Mouse (Mus musculus) heart, embryonic 12.5 days (tissue): ENCODE results near the gene Jmjd8. TPM values are rescaled to one million over a fixed set of nuclear protein-coding genes. Genes with fewer than 3 reads are reported as not detected.

Source experiments
- ATAC-seq: fragments of 200-750 bp; cut with Nextera tagmentation; 2 replicates; pipeline ENCODE4 v1.8.0; 2017; ENCODE audit warnings: moderate TSS enrichment, moderate library complexity; ENCODE audit not compliant: insufficient number of reproducible peaks, low FRiP score
- H3K27ac ChIP-seq: fragments of 300-500 bp; sonication (generic); 2 replicates; pipeline ENCODE4 v1.5.1; 2016; ENCODE audit warnings: mild to moderate bottlenecking, moderate library complexity; ENCODE audit not compliant: poor library complexity, severe bottlenecking
- H3K27me3 ChIP-seq: fragments of 300-500 bp; sonication (generic); replicated peaks from 2 replicates; pipeline ENCODE4 v1.6.1; 2016; ENCODE audit warnings: mild to moderate bottlenecking, moderate library complexity
- H3K36me3 ChIP-seq: fragments of 300-500 bp; sonication (generic); 2 replicates; pipeline ENCODE4 v1.6.1; 2016; ENCODE audit warnings: mild to moderate bottlenecking, moderate library complexity
- H3K4me1 ChIP-seq: fragments of 300-500 bp; sonication (generic); replicated peaks from 2 replicates; pipeline ENCODE4 v1.6.1; 2016; ENCODE audit warnings: mild to moderate bottlenecking
- H3K4me2 ChIP-seq: fragments of 300-500 bp; sonication (generic); 2 replicates; pipeline ENCODE4 v1.6.1; 2016; ENCODE audit warnings: mild to moderate bottlenecking, moderate library complexity
- H3K4me3 ChIP-seq: fragments of 300-500 bp; sonication (generic); 2 replicates; pipeline ENCODE4 v1.5.1; 2016; ENCODE audit warnings: mild to moderate bottlenecking
- H3K9ac ChIP-seq: fragments of 300-500 bp; sonication (generic); 2 replicates; pipeline ENCODE4 v1.6.1; 2016; ENCODE audit warnings: mild to moderate bottlenecking, moderate library complexity
- H3K9me3 ChIP-seq: fragments of 300-500 bp; sonication (generic); replicated peaks from 2 replicates; pipeline ENCODE4 v1.6.1; 2016; ENCODE audit warnings: mild to moderate bottlenecking, moderate library complexity
- WGBS: fragments of 180-500 bp; shearing (Covaris S2); methylation state at CpG from one replicate; pipeline ENCODE4 v1.1.7; 2016; 5-methylcytosine and 5-hydroxymethylcytosine counted together
- polyA plus RNA-seq: library from polyadenylated mRNA; unstranded; fragments of >200 nt; fragmentation: Nextera tagmentation; extraction: Ambion mirVana; gene quantifications from 2 replicates; pipeline ENCODE4 v1.2.1, GENCODE M21; 2016

Gene Jmjd8
- polyA plus RNA-seq, 1 experiment from 2014 or later = 38.1 TPM

- H3K27ac ChIP-seq = peak overlapping the region; percentile 87
- peak overlapping the region; percentile 83 for H3K9ac ChIP-seq
- H3K27me3 ChIP-seq = no peaks in the 10 kb centered on the region
- H3K9me3 ChIP-seq = no peaks in the 10 kb centered on the region
- peaks cover 17% of the 10 kb centered on the region for H3K36me3 ChIP-seq
- peaks cover 25% of the 10 kb centered on the region for H3K4me1 ChIP-seq
- peak overlapping the region; percentile 88 for H3K4me3 ChIP-seq
- H3K4me2 ChIP-seq = peak overlapping the region; percentile 94
- no peak for ATAC-seq
- WGBS = 9% methylated on average over 14 of the region's 14 CpGs
Measured at GRCm38 (mm10) chr17:25874148-25874720, 45.6 kb downstream of the Jmjd8 start.

GRCm38 (mm10) chr17:25874721-25875170, 46.1 kb downstream of the Jmjd8 start, which contains the start of gene Mettl26:
Mettl26 (plus strand) TSS chr17:25875074.
- H3K4me3 ChIP-seq = peak within 1 kb of the TSS; percentile 88
- H3K36me3 ChIP-seq = peaks cover 21% of the 10 kb centered on the region
- peaks cover 25% of the 10 kb centered on the region for H3K4me1 ChIP-seq
- ATAC-seq = peak; percentile 78
- H3K27me3 ChIP-seq = no peaks in the 10 kb centered on the region
- H3K27ac ChIP-seq = peak within 1 kb of the TSS; percentile 87
- peak within 1 kb of the TSS; percentile 83 for H3K9ac ChIP-seq
- H3K4me2 ChIP-seq = peak within 1 kb of the TSS; percentile 94
- WGBS = under 1% methylated on average over 25 of the region's 25 CpGs
- H3K9me3 ChIP-seq = no peaks in the 10 kb centered on the region

- Histone ChIP-seq H3K4me1 (peaks cover 30% of the 10 kb centered on the region), H3K27me3 (no peaks in the 10 kb centered on the region), H3K9me3 (no peaks in the 10 kb centered on the region), H3K4me2 (peak overlapping the region; percentile 94), H3K27ac (peak overlapping the region; percentile 87), H3K9ac (peak overlapping the region; percentile 83), H3K36me3 (peaks cover 22% of the 10 kb centered on the region), H3K4me3 (peak overlapping the region; percentile 88)
- 1% methylated on average over 59 of the region's 59 CpGs for WGBS
- ATAC-seq = peak; percentile 88
Measured at GRCm38 (mm10) chr17:25875171-25876136, 46.8 kb downstream of the Jmjd8 start.

- 73% methylated on average over 10 of the region's 10 CpGs for WGBS
- Histone ChIP-seq H3K9ac (peak overlapping the region; percentile 83), H3K9me3 (no peaks in the 10 kb centered on the region), H3K36me3 (peaks cover 22% of the 10 kb centered on the region), H3K4me3 (peak overlapping the region; percentile 88), H3K4me2 (peak overlapping the region; percentile 94), H3K27ac (no peak overlapping the region), H3K27me3 (no peaks in the 10 kb centered on the region), H3K4me1 (peaks cover 39% of the 10 kb centered on the region)
- no peak for ATAC-seq
Measured at GRCm38 (mm10) chr17:25876347-25876915, 47.8 kb downstream of the Jmjd8 start.

- H3K36me3 ChIP-seq = peaks cover 23% of the 10 kb centered on the region
- no peak for ATAC-seq
- H3K4me1 ChIP-seq = peaks cover 44% of the 10 kb centered on the region
- H3K9me3 ChIP-seq = no peaks in the 10 kb centered on the region
- H3K27ac ChIP-seq = no peak overlapping the region
- H3K9ac ChIP-seq = no peak overlapping the region
- H3K4me2 ChIP-seq = no peak overlapping the region
- no peak overlapping the region for H3K4me3 ChIP-seq
- no peaks in the 10 kb centered on the region for H3K27me3 ChIP-seq
- 73% methylated on average over 3 of the region's 3 CpGs for WGBS
Measured at GRCm38 (mm10) chr17:25877025-25877424, 48.4 kb downstream of the Jmjd8 start.

GRCm38 (mm10) chr17:25877741-25878610, 49.3 kb downstream of the Jmjd8 start:
- no peak overlapping the region for H3K4me3 ChIP-seq
- H3K27ac ChIP-seq = no peak overlapping the region
- ATAC-seq = no peak
- no peak overlapping the region for H3K9ac ChIP-seq
- H3K36me3 ChIP-seq = peaks cover 32% of the 10 kb centered on the region
- H3K4me2 ChIP-seq = no peak overlapping the region
- no peaks in the 10 kb centered on the region for H3K27me3 ChIP-seq
- no peaks in the 10 kb centered on the region for H3K9me3 ChIP-seq
- WGBS = 90% methylated on average over 32 of the region's 32 CpGs
- peaks cover 51% of the 10 kb centered on the region for H3K4me1 ChIP-seq

GRCm38 (mm10) chr17:25878611-25879180, 50.0 kb downstream of the Jmjd8 start:
- no peak overlapping the region for H3K27ac ChIP-seq
- H3K4me3 ChIP-seq = no peak overlapping the region
- H3K4me2 ChIP-seq = no peak overlapping the region
- H3K27me3 ChIP-seq = no peaks in the 10 kb centered on the region
- 93% methylated on average over 19 of the region's 19 CpGs for WGBS
- H3K9me3 ChIP-seq = no peaks in the 10 kb centered on the region
- no peak overlapping the region for H3K9ac ChIP-seq
- no peak for ATAC-seq
- H3K36me3 ChIP-seq = peaks cover 39% of the 10 kb centered on the region
- H3K4me1 ChIP-seq = peaks cover 51% of the 10 kb centered on the region

- WGBS = 66% methylated on average over 4 of the region's 4 CpGs
- no peak for ATAC-seq
- no peak overlapping the region for H3K27ac ChIP-seq
- peaks cover 45% of the 10 kb centered on the region for H3K4me1 ChIP-seq
- H3K36me3 ChIP-seq = peaks cover 45% of the 10 kb centered on the region
- H3K4me2 ChIP-seq = no peak overlapping the region
- no peaks in the 10 kb centered on the region for H3K27me3 ChIP-seq
- no peak overlapping the region for H3K4me3 ChIP-seq
- no peak overlapping the region for H3K9ac ChIP-seq
- no peaks in the 10 kb centered on the region for H3K9me3 ChIP-seq
Measured at GRCm38 (mm10) chr17:25879261-25879660, 50.6 kb downstream of the Jmjd8 start.

- no peaks in the 10 kb centered on the region for H3K27me3 ChIP-seq
- no peak overlapping the region for H3K4me2 ChIP-seq
- H3K9me3 ChIP-seq = no peaks in the 10 kb centered on the region
- H3K4me1 ChIP-seq = peaks cover 43% of the 10 kb centered on the region
- no peak overlapping the region; the same call in 1 of the 2 replicates for H3K9ac ChIP-seq
- no peak overlapping the region for H3K27ac ChIP-seq
- no peak for ATAC-seq
- 86% methylated on average over 8 of the region's 8 CpGs for WGBS
- peaks cover 49% of the 10 kb centered on the region for H3K36me3 ChIP-seq
- no peak overlapping the region for H3K4me3 ChIP-seq
Measured at GRCm38 (mm10) chr17:25879750-25880149, 51.1 kb downstream of the Jmjd8 start.

- peak within 1 kb of the TSS; percentile 22; the same call in 1 of the 2 replicates for H3K27ac ChIP-seq
Measured at GRCm38 (mm10) chr17:25880196-25880910, 51.7 kb downstream of the Jmjd8 start, which contains the start of gene Wfikkn1. Wfikkn1 (minus strand) TSS chr17:25880858.

More at GRCm38 (mm10) chr17:25880196-25880910, 51.7 kb downstream of the Jmjd8 start, which contains the start of gene Wfikkn1:
- WGBS = 52% methylated on average over 5 of the region's 5 CpGs
- no peak within 1 kb of the TSS for H3K4me2 ChIP-seq
- peaks cover 53% of the 10 kb centered on the region for H3K36me3 ChIP-seq
- peaks cover 43% of the 10 kb centered on the region for H3K4me1 ChIP-seq
- ATAC-seq = no peak
- no peaks in the 10 kb centered on the region for H3K27me3 ChIP-seq
- H3K4me3 ChIP-seq = no peak within 1 kb of the TSS
- no peak within 1 kb of the TSS; the same call in 1 of the 2 replicates for H3K9ac ChIP-seq
- no peaks in the 10 kb centered on the region for H3K9me3 ChIP-seq
